Mouse (Mus musculus) T-helper 17 cell (primary cell): ENCODE measurements around the gene Ccdc187.

Source experiments
- in situ Hi-C, 2 experiments: fragments of 300-600 bp; cut with MboI, MseI; formaldehyde crosslinking; loops; 1 replicate in 1 of 2; 2 replicates in 1 of 2; pipeline ENCODE4 v1.15.1; 2025; ENCODE audit warnings: high pct_unique_total_duplicates in 2 of 2

Gene Ccdc187

DNA sequence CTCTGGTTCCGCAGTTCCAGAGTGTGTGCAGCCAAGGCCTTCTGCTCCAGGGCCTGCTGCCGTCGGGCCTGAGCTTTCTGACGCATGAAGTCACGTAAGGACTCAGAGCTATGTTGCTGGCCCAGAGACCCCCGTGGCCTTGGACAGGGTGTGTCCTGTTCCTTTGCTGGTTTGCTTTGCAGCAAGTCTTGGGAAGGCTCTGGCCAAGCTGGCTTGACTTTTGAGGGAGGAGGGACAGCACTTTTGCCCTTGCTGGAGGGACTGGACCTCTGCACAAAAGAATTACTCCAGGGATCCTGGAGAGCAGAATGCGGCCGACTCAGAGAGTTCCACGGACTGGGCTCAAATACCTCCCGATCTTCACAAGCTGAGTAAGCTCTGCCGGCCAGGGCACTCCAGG is 13.8 kb downstream of the Ccdc187 start:
- in situ Hi-C loops: loop anchor here (10.0 kb wide), 3 partner anchors 106 to 1586 kb away; no protein-coding TSS in a partner anchor

- in situ Hi-C loops: loop anchor here (5.0 to 10.0 kb wide), 5 partner anchors 105 to 1585 kb away; no protein-coding TSS in a partner anchor
Observed at GRCm38 (mm10) chr2:26279712-26280111, 14.6 kb downstream of the Ccdc187 start.

- in situ Hi-C loops: no loop called here
Observed at GRCm38 (mm10) chr2:26273611-26274010, 20.7 kb downstream of the Ccdc187 start.

- in situ Hi-C loops: no loop called here
Observed at GRCm38 (mm10) chr2:26268216-26268615, 26.1 kb downstream of the Ccdc187 start.

GRCm38 (mm10) chr2:26266066-26266742 is 28.2 kb downstream of the Ccdc187 start:
- in situ Hi-C loops: no loop called here

- in situ Hi-C loops: no loop called here
Observed at GRCm38 (mm10) chr2:26265095-26265494, 29.3 kb downstream of the Ccdc187 start.

DNA sequence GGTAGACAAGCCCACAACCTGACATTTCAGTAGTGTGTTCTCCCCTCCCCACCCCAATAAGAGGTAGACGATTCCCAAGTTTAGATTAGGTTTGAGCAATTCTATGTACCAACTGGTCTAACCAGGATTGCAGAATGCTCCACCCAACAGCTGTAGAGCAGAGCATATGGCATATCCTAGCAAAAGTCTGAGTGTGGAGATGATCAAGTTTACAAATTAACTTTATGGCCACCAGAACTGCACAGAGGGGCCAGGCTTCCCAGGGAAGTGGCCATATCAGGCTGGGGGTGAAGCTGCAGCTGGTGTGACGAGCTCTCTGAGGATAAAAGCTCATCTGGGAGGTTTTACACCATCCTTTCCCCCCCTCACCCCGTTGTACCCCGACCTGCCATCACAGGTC is 29.7 kb downstream of the Ccdc187 start:
- in situ Hi-C loops: no loop called here

GRCm38 (mm10) chr2:26257315-26258096 is 36.9 kb downstream of the Ccdc187 start:
- in situ Hi-C loops: loop anchor here in 1 of 2 experiments (10.0 kb wide), 1 partner anchor 813 kb away; no protein-coding TSS in a partner anchor

DNA sequence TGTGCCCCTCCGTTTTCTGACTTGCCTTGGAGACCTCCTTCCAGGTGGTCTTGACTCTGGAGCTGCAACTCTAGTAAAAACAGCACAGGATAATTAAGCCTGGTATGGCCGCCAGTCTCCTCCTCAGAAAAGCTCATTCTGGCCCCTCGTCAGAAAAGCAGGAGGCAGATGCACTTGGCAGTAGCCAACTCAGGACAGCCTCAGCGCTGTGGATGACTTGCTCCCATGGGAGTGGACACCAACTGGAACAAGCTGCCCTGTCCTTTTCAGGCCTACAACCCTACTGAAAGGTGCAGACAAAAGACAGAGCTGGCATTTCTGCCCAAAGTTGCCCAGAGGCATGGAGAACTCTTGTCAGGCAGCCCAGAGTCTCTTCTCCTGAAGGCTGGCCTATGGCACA is 39.5 kb downstream of the Ccdc187 start:
- in situ Hi-C loops: loop anchor here in 1 of 2 experiments (10.0 kb wide), 1 partner anchor 810 kb away; no protein-coding TSS in a partner anchor

DNA sequence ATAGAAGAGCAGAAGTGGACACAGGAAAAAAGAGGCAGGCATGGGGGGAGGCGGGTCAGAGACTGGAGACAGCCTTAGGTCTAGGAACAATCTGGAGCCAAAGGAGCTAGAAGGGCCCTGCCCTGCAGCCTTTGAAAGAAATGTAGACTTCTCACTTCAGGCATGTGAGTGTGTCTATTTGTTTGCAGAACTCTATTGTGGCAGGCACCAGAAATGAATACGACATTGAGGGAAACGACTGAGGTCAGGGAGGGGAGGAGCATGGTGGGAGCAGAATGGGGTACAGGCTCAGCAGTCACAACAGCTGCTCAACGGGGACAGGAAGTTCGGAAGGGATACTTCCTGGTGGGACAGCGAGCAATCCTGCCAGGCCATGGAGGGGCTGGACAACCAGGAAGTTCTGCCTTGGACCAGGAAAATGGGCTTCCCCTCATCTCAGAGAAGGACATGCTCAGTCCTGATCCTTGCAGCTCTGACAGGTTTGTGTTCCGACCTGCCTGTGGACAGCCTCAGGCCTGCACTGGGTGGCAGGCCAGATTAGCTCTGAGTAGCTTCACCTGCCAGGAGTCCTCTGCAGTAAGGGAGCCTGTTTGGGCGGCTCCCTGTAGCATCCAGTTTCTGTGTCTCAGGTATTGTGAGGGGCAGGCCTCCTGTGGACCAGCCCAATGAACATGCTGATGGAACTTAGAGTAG is 41.7 kb downstream of the Ccdc187 start:
- in situ Hi-C loops: loop anchor here in 1 of 2 experiments (10.0 kb wide), 1 partner anchor 808 kb away; no protein-coding TSS in a partner anchor

- in situ Hi-C loops: no loop called here
Observed at GRCm38 (mm10) chr2:26247531-26247930, 46.8 kb downstream of the Ccdc187 start.

- in situ Hi-C loops: no loop called here
Observed at GRCm38 (mm10) chr2:26240841-26241240, 53.5 kb downstream of the Ccdc187 start.

- in situ Hi-C loops: no loop called here
Observed at GRCm38 (mm10) chr2:26240330-26240729, 54.0 kb downstream of the Ccdc187 start.

- in situ Hi-C loops: no loop called here
Observed at GRCm38 (mm10) chr2:26237290-26237782, 57.0 kb downstream of the Ccdc187 start, which contains the start of gene Qsox2. Gene Qsox2 (minus strand): TSS chr2:26237525.

DNA sequence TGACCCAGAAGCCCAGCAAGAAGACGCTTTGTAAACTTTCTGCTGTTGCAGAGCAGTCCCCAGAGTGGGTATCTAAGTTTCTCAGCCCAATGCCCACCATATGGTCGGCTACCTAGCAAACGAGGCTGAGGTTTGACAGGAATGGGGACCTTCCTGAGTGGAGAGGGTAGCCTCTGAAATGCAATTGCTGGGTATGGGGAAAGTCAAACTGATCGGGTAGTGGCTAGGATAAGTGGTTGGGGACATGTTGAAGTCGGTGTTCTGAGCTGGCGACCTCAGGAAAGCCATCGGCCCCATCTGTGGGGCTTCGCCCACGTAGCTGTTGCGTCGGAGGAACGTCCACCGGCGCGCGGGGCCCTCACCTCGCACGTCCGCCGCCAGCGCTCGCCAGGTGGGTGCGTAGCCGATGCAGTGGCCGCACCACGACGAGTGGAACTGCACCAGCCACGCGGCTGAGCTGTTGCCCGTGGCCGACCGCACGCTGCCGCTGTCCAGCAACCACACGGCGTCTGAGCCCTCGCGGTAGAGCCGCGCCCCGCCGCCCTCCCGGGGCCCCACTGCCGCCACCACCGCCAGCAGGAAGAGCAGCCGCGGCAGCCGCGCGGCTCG is 57.6 kb downstream of the Ccdc187 start:
- in situ Hi-C loops: no loop called here

- in situ Hi-C loops: no loop called here
Observed at GRCm38 (mm10) chr2:26234771-26235170, 59.6 kb downstream of the Ccdc187 start.

DNA sequence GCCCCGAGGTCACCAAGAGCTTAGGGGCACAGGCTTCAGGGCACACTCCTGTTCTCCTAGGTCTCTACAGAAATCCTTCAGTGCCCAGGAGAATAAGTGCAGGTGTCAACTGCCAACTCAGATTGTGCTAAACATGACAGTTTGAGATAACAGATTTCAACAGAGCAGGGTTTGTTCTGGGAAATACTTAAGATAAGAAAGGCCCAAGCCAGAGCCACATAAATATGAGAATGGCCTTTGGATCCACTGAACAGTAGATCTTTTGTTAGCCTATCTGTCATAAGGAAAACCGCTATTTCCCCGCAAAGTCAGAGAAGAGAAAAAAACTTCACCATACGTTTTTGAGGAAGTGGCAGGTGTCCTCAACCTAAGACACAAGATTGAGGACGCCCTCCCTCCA is 60.1 kb downstream of the Ccdc187 start:
- in situ Hi-C loops: no loop called here

DNA sequence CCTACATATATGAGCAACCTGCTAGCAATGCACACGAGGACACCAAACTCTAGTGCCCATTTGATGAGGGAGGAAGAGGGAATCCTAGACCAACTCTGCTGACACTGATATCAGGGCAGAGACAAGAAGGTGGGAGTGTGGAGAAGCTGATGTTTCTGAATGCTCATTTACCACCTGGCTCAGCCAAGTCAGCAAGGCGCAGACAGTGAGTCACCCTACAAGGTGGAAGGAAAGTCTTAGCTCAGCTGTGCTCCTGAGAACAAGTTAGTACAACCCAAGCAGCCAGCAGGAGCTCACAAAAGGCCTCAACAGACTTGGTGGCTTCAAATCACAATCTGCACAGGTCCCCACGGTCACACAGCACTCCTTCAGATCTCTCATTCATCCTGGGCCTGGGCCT is 63.0 kb downstream of the Ccdc187 start:
- in situ Hi-C loops: no loop called here

DNA sequence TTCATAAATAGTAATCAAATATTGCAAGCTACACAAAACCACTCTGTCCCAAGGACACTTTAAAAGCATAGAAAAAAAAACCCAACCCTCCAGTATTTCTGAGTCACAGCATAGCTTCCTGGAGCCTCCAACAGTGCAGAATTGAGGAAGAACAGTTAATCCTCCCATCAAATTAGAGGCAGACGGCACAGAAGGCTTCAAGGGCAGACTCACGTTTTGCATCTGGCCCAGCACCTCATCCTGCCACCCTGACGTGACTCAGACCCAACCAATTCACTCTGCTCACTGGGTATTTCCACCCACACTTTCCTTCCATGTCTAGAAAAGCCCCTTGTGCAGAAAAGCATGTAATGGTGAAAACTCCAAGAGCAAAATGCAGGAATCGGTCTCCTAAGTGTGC is 64.1 kb downstream of the Ccdc187 start:
- in situ Hi-C loops: no loop called here

DNA sequence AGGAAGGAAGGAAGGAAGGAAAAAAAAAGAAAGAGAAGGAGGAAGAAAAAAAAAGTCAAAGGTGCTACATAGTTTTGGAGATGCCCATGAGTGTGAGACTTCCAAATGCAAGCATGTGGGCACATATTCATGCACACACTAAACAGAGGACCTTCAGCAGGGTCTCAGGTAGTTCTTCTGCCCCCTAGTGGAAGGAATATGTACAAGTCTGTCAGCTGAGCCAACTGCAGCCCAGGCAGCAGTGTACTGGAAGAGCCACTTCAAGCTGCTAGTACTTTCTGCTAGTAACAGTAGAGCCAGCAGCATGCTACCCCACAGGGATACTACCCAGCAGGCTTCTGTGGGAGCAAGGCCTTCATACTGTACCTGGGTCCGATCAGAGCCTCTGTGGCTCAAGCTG is 66.6 kb downstream of the Ccdc187 start:
- in situ Hi-C loops: no loop called here

- in situ Hi-C loops: no loop called here
Observed at GRCm38 (mm10) chr2:26225242-26225641, 69.1 kb downstream of the Ccdc187 start.
